Mouse (Mus musculus) regulatory T cell (primary cell): ENCODE data around the gene Olfr958.

Experiments
- in situ Hi-C: fragments of 300-600 bp; cut with MboI, MseI; formaldehyde crosslinking; loops from one replicate; pipeline ENCODE4 v1.15.1; 2025; ENCODE audit warnings: high pct_unique_total_duplicates

Gene Olfr958

GRCm38 (mm10) chr9:39553946-39554345 is at the start of gene Olfr958:
Olfr958 (minus strand) TSS chr9:39554054.
- in situ Hi-C loops = no loop called here

- in situ Hi-C loops = no loop called here
Measured at GRCm38 (mm10) chr9:39603333-39603845, 49.5 kb upstream of the Olfr958 start.

- in situ Hi-C loops = no loop called here
Measured at GRCm38 (mm10) chr9:39602536-39603332, 48.9 kb upstream of the Olfr958 start.

GRCm38 (mm10) chr9:39577050-39577449 is 23.2 kb upstream of the Olfr958 start:
- in situ Hi-C loops = no loop called here

- in situ Hi-C loops = no loop called here
Measured at GRCm38 (mm10) chr9:39575469-39575868, 21.6 kb upstream of the Olfr958 start, which contains the start of gene Olfr959. Olfr959 (minus strand) TSS chr9:39575569.

- in situ Hi-C loops = no loop called here
Measured at GRCm38 (mm10) chr9:39558349-39558647, 4.4 kb upstream of the Olfr958 start.

GRCm38 (mm10) chr9:39557529-39558348 is 3.9 kb upstream of the Olfr958 start:
- in situ Hi-C loops = no loop called here

- in situ Hi-C loops = no loop called here
Measured at GRCm38 (mm10) chr9:39550806-39551205, 3.0 kb downstream of the Olfr958 start.

- in situ Hi-C loops = no loop called here
Measured at GRCm38 (mm10) chr9:39523616-39524285, 30.1 kb downstream of the Olfr958 start.

GRCm38 (mm10) chr9:39518595-39518994 is 35.3 kb downstream of the Olfr958 start:
- in situ Hi-C loops = no loop called here

- in situ Hi-C loops = no loop called here
Measured at GRCm38 (mm10) chr9:39515531-39515930, 38.3 kb downstream of the Olfr958 start, which contains the start of gene Olfr957. Olfr957 (minus strand) TSS chr9:39515809.

GRCm38 (mm10) chr9:39509412-39509811 is 44.4 kb downstream of the Olfr958 start:
- in situ Hi-C loops = no loop called here

GRCm38 (mm10) chr9:39508998-39509397 is 44.9 kb downstream of the Olfr958 start:
- in situ Hi-C loops = no loop called here
